Mouse (Mus musculus) liver, embryonic 14.5 days (tissue): ENCODE results near the gene Capn5. TPM values are rescaled to one million over a fixed set of nuclear protein-coding genes. Genes with fewer than 3 reads are reported as not detected.

Source experiments
- ATAC-seq: fragments of 200-750 bp; cut with Nextera tagmentation; 2 replicates; pipeline ENCODE4 v1.8.0; 2017; ENCODE audit warnings: moderate number of reproducible peaks, mild to moderate bottlenecking, moderate library complexity; ENCODE audit not compliant: insufficient read depth
- DNase-seq, 3 experiments: peaks; one replicate each; pipeline ENCODE4 v3.0.0-alpha.2; 2012 to 2013; ENCODE audit warnings: low read depth in 3 of 3, low spot score in 3 of 3
- H3K27ac ChIP-seq: fragments of 300-500 bp; sonication (generic); 2 replicates; pipeline ENCODE4 v1.5.1; 2014; ENCODE audit warnings: moderate library complexity, mild to moderate bottlenecking, control low read depth, inconsistent platforms
- H3K27me3 ChIP-seq: fragments of 300-500 bp; sonication (generic); 2 replicates; pipeline ENCODE4 v1.6.1; 2014; ENCODE audit warnings: mild to moderate bottlenecking, low read length, moderate library complexity; ENCODE audit not compliant: control insufficient read depth, insufficient read depth
- H3K36me3 ChIP-seq: fragments of 300-500 bp; sonication (generic); replicated peaks from 2 replicates; pipeline ENCODE4 v1.6.1; 2014; ENCODE audit warnings: low read depth; ENCODE audit not compliant: control insufficient read depth, insufficient read depth
- H3K4me1 ChIP-seq, 2 experiments: fragments of 200-500 bp in 1 of 2; fragments of 300-500 bp in 1 of 2; sonication (generic) in 1 of 2; replicated peaks; 2 replicates each; pipeline ENCODE4 v1.6.1; 2012 to 2014; ENCODE audit warnings: antibody characterized with exemption in 1 of 2, inconsistent platforms in 1 of 2, low read length in 1 of 2; ENCODE audit not compliant: control insufficient read depth in 2 of 2, insufficient read depth in 2 of 2
- H3K4me2 ChIP-seq: fragments of 300-500 bp; sonication (generic); 2 replicates; pipeline ENCODE4 v1.6.1; 2014; ENCODE audit warnings: low read depth, mild to moderate bottlenecking, control low read depth, moderate library complexity
- H3K4me3 ChIP-seq, 2 experiments: fragments of 200-500 bp in 1 of 2; fragments of 300-500 bp in 1 of 2; sonication (generic) in 1 of 2; 2 replicates each; pipeline ENCODE4 v1.5.1; 2012 to 2014; ENCODE audit warnings: low read depth in 2 of 2, low read length in 2 of 2, mild to moderate bottlenecking in 2 of 2, control low read depth in 1 of 2, inconsistent platforms in 1 of 2, moderate library complexity in 1 of 2; ENCODE audit not compliant: insufficient read depth in 1 of 2
- H3K9ac ChIP-seq: fragments of 300-500 bp; sonication (generic); replicated peaks from 2 replicates; pipeline ENCODE4 v1.6.1; 2014; ENCODE audit warnings: mild to moderate bottlenecking, control low read depth, moderate library complexity
- H3K9me3 ChIP-seq: fragments of 300-500 bp; sonication (generic); 2 replicates; pipeline ENCODE4 v1.6.1; 2016; ENCODE audit warnings: low read length, mixed read lengths; ENCODE audit not compliant: control insufficient read depth
- CTCF ChIP-seq: IDR thresholded peaks from 2 replicates; pipeline ENCODE4 v1.5.1; 2016; ENCODE audit warnings: antibody characterized with exemption, low read depth, control low read depth
- EP300 ChIP-seq: IDR thresholded peaks from 2 replicates; pipeline ENCODE4 v1.6.1; 2016; ENCODE audit warnings: antibody characterized with exemption, low read depth
- WGBS: fragments of 180-500 bp; shearing (Covaris S2); extraction: QIAGEN DNeasy Blood & Tissue Kit; methylation state at CpG from one replicate; pipeline ENCODE4 v1.1.7; 2014; ENCODE audit not compliant: insufficient replicate concordance; 5-methylcytosine and 5-hydroxymethylcytosine counted together
- polyA plus RNA-seq, 2 experiments: library from polyadenylated mRNA; depleted of rRNA in 1 of 2; stranded (reverse) in 1 of 2; unstranded in 1 of 2; fragments of >200 nt; fragmentation: Nextera tagmentation in 1 of 2; extraction: Ambion mirVana in 1 of 2; gene quantifications; 2 replicates each; pipeline versions ENCODE4 v1.2.1 to v1.2.3; 2012 to 2014

Gene Capn5
- polyA plus RNA-seq, 2 experiments = 8.9 to 13.1 TPM

- ATAC-seq (no peak), DNase-seq (no peak)
- Histone ChIP-seq H3K4me3 (no peak overlapping the region), H3K27ac (no peak overlapping the region), H3K4me2 (no peak overlapping the region), H3K36me3 (no peaks in the 10 kb centered on the region), H3K27me3 (peaks cover 11% of the 10 kb centered on the region), H3K9ac (no peak overlapping the region), H3K4me1 (no peaks in the 10 kb centered on the region; a peak in 1 of 4 replicates), H3K9me3 (no peaks in the 10 kb centered on the region)
- TF ChIP-seq EP300 (no peak), CTCF (no peak)
- WGBS = 53% methylated on average over 3 of the region's 3 CpGs
Measured at GRCm38 (mm10) chr7:98200396-98200795, 22.3 kb upstream of the Capn5 start.

- Histone ChIP-seq H3K9me3 (no peaks in the 10 kb centered on the region), H3K4me2 (no peak within 1 kb of the TSS), H3K9ac (no peak within 1 kb of the TSS), H3K4me1 (no peaks in the 10 kb centered on the region; a peak in 1 of 4 replicates), H3K4me3 (no peak within 1 kb of the TSS), H3K36me3 (no peaks in the 10 kb centered on the region), H3K27ac (no peak within 1 kb of the TSS), H3K27me3 (peaks cover 22% of the 10 kb centered on the region)
- ATAC-seq (no peak), DNase-seq (no peak)
- WGBS = 73% methylated on average over 4 of the region's 4 CpGs
- TF ChIP-seq EP300 = no peak
Measured at GRCm38 (mm10) chr7:98199381-98199780, 21.3 kb upstream of the Capn5 start, which contains the start of gene B3gnt6. B3gnt6 (minus strand) TSS chr7:98199481.

GRCm38 (mm10) chr7:98195151-98195801 lies 17.2 kb upstream of the Capn5 start:
- Histone ChIP-seq H3K4me1 (peaks cover 0 to 1% of the 10 kb centered on the region in 2 experiments; a peak in 2 of 4 replicates), H3K4me2 (no peak overlapping the region), H3K27ac (no peak overlapping the region), H3K9me3 (no peaks in the 10 kb centered on the region), H3K36me3 (no peaks in the 10 kb centered on the region), H3K9ac (no peak overlapping the region), H3K27me3 (peaks cover 46% of the 10 kb centered on the region), H3K4me3 (no peak overlapping the region)
- DNase-seq = no peak
- no peak for ATAC-seq
- WGBS = 30% methylated on average over 10 of the region's 10 CpGs
- TF ChIP-seq EP300 (no peak), CTCF (no peak)

GRCm38 (mm10) chr7:98194026-98194792 lies 16.1 kb upstream of the Capn5 start:
- DNase-seq (no peak), ATAC-seq (no peak)
- no peaks in the 10 kb centered on the region for H3K9me3 ChIP-seq
- peak overlapping the region; percentile 45 for H3K4me2 ChIP-seq
- WGBS = 3% methylated on average over 61 of the region's 61 CpGs
- H3K4me3 ChIP-seq = peak overlapping the region in 1 of 2 experiments; percentile 35; a peak in 2 of 4 replicates
- H3K27me3 ChIP-seq = peaks cover 46% of the 10 kb centered on the region
- no peaks in the 10 kb centered on the region for H3K36me3 ChIP-seq
- H3K27ac ChIP-seq = no peak overlapping the region
- TF ChIP-seq CTCF (no peak), EP300 (no peak)
- H3K4me1 ChIP-seq = peaks cover 5 to 8% of the 10 kb centered on the region in 2 experiments; a peak in 3 of 4 replicates
- H3K9ac ChIP-seq = no peak overlapping the region

GRCm38 (mm10) chr7:98193515-98194025 lies 15.5 kb upstream of the Capn5 start:
- Histone ChIP-seq H3K4me2 (peak overlapping the region; percentile 45), H3K9ac (no peak overlapping the region), H3K9me3 (no peaks in the 10 kb centered on the region), H3K4me3 (peak overlapping the region in 1 of 2 experiments; percentile 35; a peak in 2 of 4 replicates), H3K27ac (no peak overlapping the region), H3K4me1 (peaks cover 5 to 8% of the 10 kb centered on the region in 2 experiments; a peak in 3 of 4 replicates), H3K36me3 (no peaks in the 10 kb centered on the region), H3K27me3 (peaks cover 46% of the 10 kb centered on the region)
- DNase-seq (no peak), ATAC-seq (no peak)
- 6% methylated on average over 36 of the region's 36 CpGs for WGBS
- TF ChIP-seq EP300 (no peak), CTCF (peak; percentile 65)
